Comparison of ENCODE assay signal across 18 mouse cellular contexts in genomic region chr12:13119653-13120052, GRCm38 (mm10).
A peak's percentile ranks its signal among the peaks of the same experiment; 100 is the strongest.
DNase-seq lines count a peak whose midpoint lies in the region; ATAC-seq and TF ChIP-seq lines count a peak whose summit lies in the region.
"Had no signal": no experiment of that assay in that cellular context is flagged by ENCODE, and none has a peak within 500 bp of the region (broad histone marks: within the 10 kb centered on the region; RNA-seq: fewer than 3 reads in every experiment).

No protein-coding gene starts in this region.

- TF ChIP-seq CTCF in lung, embryonic 14.5 days (IDR thresholded peaks at IDR 0.05; ENCODE audit: low read depth) = no peak
- no peak for TF ChIP-seq CTCF in lung, adult 2 months (IDR thresholded peaks at IDR 0.05; ENCODE audit: insufficient read depth, low read length)

- no peak overlapping the region for H3K9ac ChIP-seq in lung, embryonic 14.5 days
- H3K9ac ChIP-seq: heart, embryonic 15.5 days; hindbrain, embryonic 14.5 days; limb, embryonic 15.5 days had no signal

- H3K4me1 ChIP-seq in lung, embryonic 14.5 days (ENCODE audit: insufficient read depth) = peaks cover 10% of the 10 kb centered on the region; the same call in 1 of the 2 replicates
- peaks cover 9% of the 10 kb centered on the region for H3K4me1 ChIP-seq in lung, adult 2 months (ENCODE audit: control insufficient read depth, insufficient read depth, low read length)

- 55% methylated on average over 3 of the region's 3 CpGs for WGBS in lung, embryonic 14.5 days
- WGBS in lung, adult 2 months = 67% methylated on average over 3 of the region's 3 CpGs

- H3K27ac ChIP-seq in lung, embryonic 14.5 days (ENCODE audit: low read depth) = no peak overlapping the region
- H3K27ac ChIP-seq: heart, embryonic 15.5 days; hindbrain, embryonic 14.5 days; limb, embryonic 15.5 days; macrophage had no signal

- ATAC-seq in lung, embryonic 14.5 days (ENCODE audit: insufficient read depth) = no peak
- ATAC-seq in erythroid progenitor cell, adult 5-6 weeks (replicated peaks; ENCODE audit: low FRiP score, poor library complexity, severe bottlenecking) = no peak
- ATAC-seq: Patski had no signal

- no peaks in the 10 kb centered on the region for H3K27me3 ChIP-seq in lung, embryonic 14.5 days (ENCODE audit: insufficient read depth, low read length)
- H3K27me3 ChIP-seq: heart, embryonic 15.5 days; Patski had no signal

- peak; percentile 29 to 47 for DNase-seq in heart, adult 18-20 months
- no peak for DNase-seq in heart, postnatal 4 days
- peak; percentile 86 for DNase-seq in lung, embryonic 14.5 days
- DNase-seq in lung, adult 2 months = no peak
- DNase-seq in kidney, adult 9 months = peak; percentile 53
- peak; percentile 42 for DNase-seq in lung, postnatal 14 days
- DNase-seq in cerebellum, adult 9-11 months = no peak
- DNase-seq: cerebellum, adult 9-10 months; gastrocnemius, postnatal 14 days; midbrain, embryonic 14.5 days; right cerebral cortex, postnatal 14 days; thymus, postnatal 4 days had no signal

- no peaks in the 10 kb centered on the region for H3K36me3 ChIP-seq in lung, embryonic 14.5 days (ENCODE audit: insufficient read depth)
- H3K36me3 ChIP-seq: heart, embryonic 15.5 days; limb, embryonic 15.5 days had no signal

- no peak for TF ChIP-seq POLR2A in lung, adult 2 months (IDR thresholded peaks at IDR 0.05; ENCODE audit: borderline replicate concordance, extremely low read depth, low read depth, low read length)

- H3K4me3 ChIP-seq in lung, embryonic 14.5 days (ENCODE audit: low read depth, low read length) = no peak overlapping the region
- no peak overlapping the region for H3K4me3 ChIP-seq in lung, adult 2 months (replicated peaks; ENCODE audit: extremely low read depth, low read depth, low read length)
- H3K4me3 ChIP-seq: heart, embryonic 15.5 days; limb, embryonic 15.5 days had no signal

- no peaks in the 10 kb centered on the region for H3K9me3 ChIP-seq in lung, embryonic 14.5 days (ENCODE audit: low read depth, low read length)
- H3K9me3 ChIP-seq: heart, embryonic 15.5 days; limb, embryonic 15.5 days had no signal

- no peak overlapping the region for H3K4me2 ChIP-seq in lung, embryonic 14.5 days
- H3K4me2 ChIP-seq: heart, embryonic 15.5 days; hindbrain, embryonic 14.5 days; limb, embryonic 15.5 days had no signal

Comparison
In these comparisons a context has a peak if more than half of its experiments do, and no peak if none do; other contexts are left out.
1. DNase-seq: peak in heart, adult 18-20 months (2 of 2), lung, embryonic 14.5 days (single experiment), kidney, adult 9 months (single experiment) and lung, postnatal 14 days (single experiment); none in heart, postnatal 4 days (single experiment), lung, adult 2 months (single experiment) and cerebellum, adult 9-11 months (single experiment).